Mouse (Mus musculus): ENCODE measurements at regions not wholly inside any gene's neighbourhood (a gene's known extent, or its start where the extent isn't known, plus 50 kb on each side); places are given as distances from the start of the nearest gene placed in this dataset.

- ATAC-seq (ENCODE audit: low FRiP score, low read depth), result no peak
- WGBS, result 71% methylated on average over 1 of the region's 1 CpGs
- H3K27ac ChIP-seq, result no peak overlapping the region
- no peak overlapping the region for H3K4me3 ChIP-seq
- no peaks in the 10 kb centered on the region for H3K9me3 ChIP-seq
- no peaks in the 10 kb centered on the region for H3K36me3 ChIP-seq
- H3K4me1 ChIP-seq, result no peaks in the 10 kb centered on the region
- H3K9ac ChIP-seq, result no peak overlapping the region
- no peaks in the 10 kb centered on the region for H3K27me3 ChIP-seq
- H3K4me2 ChIP-seq (replicated peaks), result no peak overlapping the region
Observed at GRCm38 (mm10) chr9:76734387-76734786, 167.5 kb upstream of the Fam83b start.

DNA sequence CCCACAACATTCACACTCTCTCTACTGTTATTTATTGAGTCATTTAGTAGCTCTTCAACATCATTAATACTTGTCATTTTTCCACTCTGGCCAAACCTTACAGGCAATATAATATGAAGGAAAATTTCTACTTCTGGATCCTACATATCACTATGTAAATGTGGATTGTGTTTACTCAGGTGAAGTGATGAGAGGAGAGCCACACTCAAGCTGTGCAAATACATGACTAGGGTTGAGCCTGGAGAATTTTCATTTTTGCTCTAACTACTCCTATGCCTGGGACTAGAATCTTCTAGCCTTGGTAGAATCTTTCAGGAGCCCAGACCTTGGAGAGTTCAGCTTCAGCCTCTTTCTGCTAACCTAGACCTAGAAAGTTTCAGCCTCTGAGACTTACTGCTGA is 166.9 kb upstream of the Fam83b start:
- Histone ChIP-seq H3K9me3 (no peaks in the 10 kb centered on the region), H3K4me3 (no peak overlapping the region), H3K27me3 (no peaks in the 10 kb centered on the region), H3K9ac (no peak overlapping the region), H3K27ac (no peak overlapping the region), H3K4me1 (no peaks in the 10 kb centered on the region), H3K4me2 (replicated peaks) (no peak overlapping the region), H3K36me3 (no peaks in the 10 kb centered on the region)
- ATAC-seq (ENCODE audit: low FRiP score, low read depth), result no peak

- no peak for ATAC-seq (ENCODE audit: low FRiP score, low read depth)
- no peak overlapping the region for H3K4me3 ChIP-seq
- no peaks in the 10 kb centered on the region for H3K27me3 ChIP-seq
- H3K36me3 ChIP-seq, result no peaks in the 10 kb centered on the region
- H3K4me2 ChIP-seq (replicated peaks), result no peak overlapping the region
- H3K27ac ChIP-seq, result no peak overlapping the region
- H3K9ac ChIP-seq, result no peak overlapping the region
- WGBS, result 77% methylated on average over 3 of the region's 3 CpGs
- H3K9me3 ChIP-seq, result no peaks in the 10 kb centered on the region
- no peaks in the 10 kb centered on the region for H3K4me1 ChIP-seq
Observed at GRCm38 (mm10) chr9:76722881-76723280, 156.0 kb upstream of the Fam83b start.

- no peaks in the 10 kb centered on the region for H3K4me1 ChIP-seq
- H3K9ac ChIP-seq, result no peak overlapping the region
- H3K4me2 ChIP-seq (replicated peaks), result no peak overlapping the region
- H3K27ac ChIP-seq, result no peak overlapping the region
- H3K4me3 ChIP-seq, result no peak overlapping the region
- ATAC-seq (ENCODE audit: low FRiP score, low read depth), result no peak; the same call in 1 of the 2 replicates
- WGBS, result 73% methylated on average over 1 of the region's 1 CpGs
- no peaks in the 10 kb centered on the region for H3K36me3 ChIP-seq
- no peaks in the 10 kb centered on the region for H3K27me3 ChIP-seq
- no peaks in the 10 kb centered on the region for H3K9me3 ChIP-seq
Observed at GRCm38 (mm10) chr9:76715852-76716251, 148.9 kb upstream of the Fam83b start.

DNA sequence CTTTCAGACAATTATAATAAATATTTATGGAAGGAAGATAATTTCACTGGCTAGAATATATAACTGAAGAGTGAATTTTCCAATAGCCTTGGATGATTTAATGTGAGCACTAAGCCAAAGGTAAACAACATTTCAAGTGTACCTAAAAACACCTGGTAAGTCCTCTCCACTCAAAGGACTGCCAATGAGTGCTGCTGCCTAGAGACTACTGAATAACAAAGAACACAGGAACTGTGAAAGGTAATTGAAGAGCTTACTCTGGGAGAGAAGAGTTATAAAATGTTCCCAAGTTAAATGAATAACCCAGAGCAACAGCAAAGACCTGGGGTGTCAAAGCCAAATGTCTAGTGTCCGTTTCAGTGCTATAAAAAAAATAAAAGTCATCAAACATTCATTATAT is 139.5 kb upstream of the Fam83b start:
- Histone ChIP-seq H3K4me1 (no peaks in the 10 kb centered on the region), H3K36me3 (no peaks in the 10 kb centered on the region), H3K27me3 (no peaks in the 10 kb centered on the region), H3K4me2 (replicated peaks) (no peak overlapping the region), H3K27ac (no peak overlapping the region), H3K4me3 (no peak overlapping the region), H3K9ac (no peak overlapping the region), H3K9me3 (no peaks in the 10 kb centered on the region)
- WGBS, result 37% methylated on average over 1 of the region's 1 CpGs
- no peak for ATAC-seq (ENCODE audit: low FRiP score, low read depth)

GRCm38 (mm10) chr9:76705786-76706185 is 138.9 kb upstream of the Fam83b start:
- 78% methylated on average over 5 of the region's 5 CpGs for WGBS
- Histone ChIP-seq H3K4me1 (no peaks in the 10 kb centered on the region), H3K4me2 (replicated peaks) (no peak overlapping the region), H3K27me3 (no peaks in the 10 kb centered on the region), H3K4me3 (no peak overlapping the region), H3K36me3 (no peaks in the 10 kb centered on the region), H3K27ac (no peak overlapping the region), H3K9me3 (no peaks in the 10 kb centered on the region), H3K9ac (no peak overlapping the region)
- ATAC-seq (ENCODE audit: low FRiP score, low read depth), result no peak

DNA sequence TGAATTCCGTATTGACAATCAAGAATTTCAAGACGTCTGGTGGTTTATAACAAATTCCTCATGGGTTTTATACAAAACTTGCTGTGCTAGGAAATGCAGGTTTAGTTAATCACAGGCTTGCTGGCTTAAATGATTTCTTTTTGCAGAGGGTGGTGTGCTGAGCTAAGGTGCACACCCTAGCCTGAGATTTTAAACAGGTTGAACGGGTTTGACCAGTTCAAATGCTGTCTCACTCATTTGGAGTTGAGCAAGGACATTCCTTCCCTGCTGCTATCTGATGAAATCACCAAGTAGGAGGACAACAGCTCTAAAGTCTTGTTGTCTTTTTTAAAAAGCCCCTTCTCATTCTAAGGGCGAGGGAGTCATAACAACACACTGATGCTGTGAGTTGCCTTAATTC is 128.6 kb upstream of the Fam83b start:
- 52% methylated on average over 4 of the region's 4 CpGs for WGBS
- no peak overlapping the region for H3K9ac ChIP-seq
- ATAC-seq (ENCODE audit: low FRiP score, low read depth), result no peak
- no peaks in the 10 kb centered on the region for H3K27me3 ChIP-seq
- no peak overlapping the region for H3K4me2 ChIP-seq (replicated peaks)
- H3K36me3 ChIP-seq, result no peaks in the 10 kb centered on the region
- no peaks in the 10 kb centered on the region for H3K4me1 ChIP-seq
- H3K4me3 ChIP-seq, result no peak overlapping the region
- H3K9me3 ChIP-seq, result no peaks in the 10 kb centered on the region
- no peak overlapping the region for H3K27ac ChIP-seq

- WGBS, result 78% methylated on average over 4 of the region's 4 CpGs
- Histone ChIP-seq H3K9me3 (no peaks in the 10 kb centered on the region), H3K27ac (no peak overlapping the region), H3K4me3 (no peak overlapping the region), H3K36me3 (no peaks in the 10 kb centered on the region), H3K4me1 (no peaks in the 10 kb centered on the region), H3K9ac (no peak overlapping the region), H3K4me2 (replicated peaks) (no peak overlapping the region), H3K27me3 (no peaks in the 10 kb centered on the region)
- no peak for ATAC-seq (ENCODE audit: low FRiP score, low read depth)
Observed at GRCm38 (mm10) chr9:76692976-76693375, 126.1 kb upstream of the Fam83b start.

DNA sequence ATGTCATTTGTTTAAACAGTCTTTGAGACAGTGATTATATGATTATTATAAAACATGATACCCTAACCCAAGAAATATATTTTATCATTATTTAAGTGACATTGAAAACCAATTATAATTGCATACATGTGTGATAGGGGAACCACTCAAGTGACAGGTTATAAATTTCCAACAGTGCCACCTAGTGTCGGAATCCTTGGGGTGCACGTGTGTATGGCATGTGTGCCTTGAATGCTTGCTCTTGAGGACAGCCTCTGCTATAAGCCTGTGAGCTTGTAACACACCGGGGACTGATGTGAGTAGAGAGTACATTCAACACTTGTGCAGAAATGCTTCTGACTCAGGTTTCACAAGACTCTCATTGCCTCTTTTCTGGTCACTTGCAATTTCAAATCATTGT is 93.9 kb upstream of the Fam83b start:
- Histone ChIP-seq H3K4me3 (no peak overlapping the region), H3K36me3 (no peaks in the 10 kb centered on the region), H3K4me1 (0 out of 2 replicates have a peak, but pooled peaks cover 3% of the 10 kb centered on the region), H3K9ac (no peak overlapping the region), H3K4me2 (replicated peaks) (no peak overlapping the region), H3K27ac (no peak overlapping the region), H3K9me3 (no peaks in the 10 kb centered on the region), H3K27me3 (no peaks in the 10 kb centered on the region)
- peak; percentile 67; the same call in 1 of the 2 replicates for ATAC-seq (ENCODE audit: low FRiP score, low read depth)
- WGBS, result 18% methylated on average over 3 of the region's 3 CpGs

- H3K9ac ChIP-seq, result no peak overlapping the region
Observed at GRCm38 (mm10) chr9:76659798-76660197, 92.9 kb upstream of the Fam83b start.

DNA sequence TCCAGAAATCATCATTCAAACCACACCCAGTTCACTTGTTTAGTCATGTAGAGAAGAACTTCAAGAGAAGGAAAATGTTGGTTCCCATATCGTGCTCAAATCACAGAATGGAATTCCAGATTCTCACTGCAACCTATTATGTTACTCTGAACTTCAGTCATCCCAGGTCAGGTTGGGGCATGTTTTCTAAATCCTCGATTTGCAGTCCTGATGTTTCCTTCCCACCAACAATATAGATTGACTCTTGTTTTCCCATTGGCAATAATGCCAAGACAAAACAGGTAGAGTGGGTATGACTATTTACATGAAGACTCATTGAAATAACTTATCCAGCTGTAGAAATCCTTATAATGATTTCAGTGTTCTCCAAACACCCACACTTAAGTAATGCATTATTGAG is 86.4 kb upstream of the Fam83b start:
- Histone ChIP-seq H3K4me2 (replicated peaks) (no peak overlapping the region), H3K9ac (no peak overlapping the region), H3K4me3 (no peak overlapping the region), H3K27ac (no peak overlapping the region), H3K36me3 (no peaks in the 10 kb centered on the region), H3K9me3 (no peaks in the 10 kb centered on the region), H3K27me3 (no peaks in the 10 kb centered on the region), H3K4me1 (no peaks in the 10 kb centered on the region)
- 73% methylated on average over 2 of the region's 2 CpGs for WGBS
- no peak for ATAC-seq (ENCODE audit: low FRiP score, low read depth)

More at GRCm38 (mm10) chr9:76659798-76660197, 92.9 kb upstream of the Fam83b start:
- 41% methylated on average over 3 of the region's 3 CpGs for WGBS
- H3K36me3 ChIP-seq, result no peaks in the 10 kb centered on the region
- H3K4me1 ChIP-seq, result 0 out of 2 replicates have a peak, but pooled peaks cover 3% of the 10 kb centered on the region
- no peak overlapping the region for H3K4me3 ChIP-seq
- no peak overlapping the region for H3K27ac ChIP-seq
- no peak overlapping the region for H3K4me2 ChIP-seq (replicated peaks)
- ATAC-seq (ENCODE audit: low FRiP score, low read depth), result peak; percentile 54; the same call in 1 of the 2 replicates
- no peaks in the 10 kb centered on the region for H3K27me3 ChIP-seq
- no peaks in the 10 kb centered on the region for H3K9me3 ChIP-seq

GRCm38 (mm10) chr9:76649484-76649883 is 82.6 kb upstream of the Fam83b start:
- Histone ChIP-seq H3K9ac (no peak overlapping the region), H3K4me3 (no peak overlapping the region), H3K4me2 (replicated peaks) (no peak overlapping the region), H3K27ac (no peak overlapping the region), H3K27me3 (no peaks in the 10 kb centered on the region), H3K36me3 (no peaks in the 10 kb centered on the region), H3K9me3 (no peaks in the 10 kb centered on the region), H3K4me1 (no peaks in the 10 kb centered on the region)
- WGBS, result 80% methylated on average over 1 of the region's 1 CpGs
- ATAC-seq (ENCODE audit: low FRiP score, low read depth), result no peak

- no peak overlapping the region for H3K4me2 ChIP-seq (replicated peaks)
Observed at GRCm38 (mm10) chr9:76646383-76646782, 79.5 kb upstream of the Fam83b start.

More at GRCm38 (mm10) chr9:76646383-76646782, 79.5 kb upstream of the Fam83b start:
- Histone ChIP-seq H3K27me3 (no peaks in the 10 kb centered on the region), H3K4me1 (no peaks in the 10 kb centered on the region), H3K27ac (no peak overlapping the region), H3K9me3 (no peaks in the 10 kb centered on the region), H3K36me3 (no peaks in the 10 kb centered on the region), H3K4me3 (no peak overlapping the region), H3K9ac (no peak overlapping the region)
- no peak for ATAC-seq (ENCODE audit: low FRiP score, low read depth)

All from limb, embryonic 13.5 days (tissue).